Mouse (Mus musculus) 416B (cell line): ENCODE data around the gene 6430571L13Rik.

Experiments used
- DNase-seq: peaks from one replicate; pipeline ENCODE4 v3.0.0; 2011; ENCODE audit warnings: low read depth

Gene 6430571L13Rik

GRCm38 (mm10) chr9:107384396-107384795 lies 44.0 kb downstream of the 6430571L13Rik start:
- no peak for DNase-seq

- no peak for DNase-seq
Observed at GRCm38 (mm10) chr9:107386722-107387121, 46.3 kb downstream of the 6430571L13Rik start.

- no peak for DNase-seq
Observed at GRCm38 (mm10) chr9:107387708-107388107, 47.3 kb downstream of the 6430571L13Rik start.

GRCm38 (mm10) chr9:107388263-107388662 lies 47.9 kb downstream of the 6430571L13Rik start:
- DNase-seq = no peak

GRCm38 (mm10) chr9:107396397-107396796 lies 56.0 kb downstream of the 6430571L13Rik start:
- DNase-seq = no peak

GRCm38 (mm10) chr9:107398968-107399367 lies 58.6 kb downstream of the 6430571L13Rik start:
- DNase-seq = no peak

GRCm38 (mm10) chr9:107399491-107399971 lies 59.1 kb downstream of the 6430571L13Rik start, which contains the start of gene Cacna2d2:
Cacna2d2 (plus strand) TSS chr9:107399612.
- no peak for DNase-seq

GRCm38 (mm10) chr9:107400060-107400511 lies 59.7 kb downstream of the 6430571L13Rik start:
- DNase-seq = no peak

- DNase-seq = no peak
Observed at GRCm38 (mm10) chr9:107400666-107401285, 60.4 kb downstream of the 6430571L13Rik start.
